Mouse (Mus musculus): ENCODE data around the gene Atl1.

The Atl1 gene

GRCm38 (mm10) chr12:69881198-69881905, 11.1 kb upstream of the Atl1 start:
- DNase-seq (ENCODE audit: low read depth in 2 of 2, low spot score in 2 of 2): no peak

GRCm38 (mm10) chr12:69884053-69884452, 8.4 kb upstream of the Atl1 start:
- no peak for DNase-seq (ENCODE audit: low read depth in 2 of 2, low spot score in 2 of 2)

GRCm38 (mm10) chr12:69885170-69885923, 7.1 kb upstream of the Atl1 start:
- DNase-seq (ENCODE audit: low read depth in 2 of 2, low spot score in 2 of 2): no peak

GRCm38 (mm10) chr12:69887776-69888175, 4.6 kb upstream of the Atl1 start:
- no peak for DNase-seq (ENCODE audit: low read depth in 2 of 2, low spot score in 2 of 2)

- DNase-seq (ENCODE audit: low read depth in 2 of 2, low spot score in 2 of 2): no peak
Measured at GRCm38 (mm10) chr12:69888345-69888744, 4.1 kb upstream of the Atl1 start.

GRCm38 (mm10) chr12:69890051-69890450, 2.4 kb upstream of the Atl1 start:
- DNase-seq (ENCODE audit: low read depth in 2 of 2, low spot score in 2 of 2): no peak

GRCm38 (mm10) chr12:69890476-69890875, 1.9 kb upstream of the Atl1 start:
- DNase-seq (ENCODE audit: low read depth in 2 of 2, low spot score in 2 of 2): no peak

- DNase-seq (ENCODE audit: low read depth in 2 of 2, low spot score in 2 of 2): no peak
Measured at GRCm38 (mm10) chr12:69891721-69892120, 693 bp upstream of the Atl1 start.

- DNase-seq (ENCODE audit: low read depth in 2 of 2, low spot score in 2 of 2): no peak
Measured at GRCm38 (mm10) chr12:69893927-69894326, 1.5 kb downstream of the Atl1 start.

GRCm38 (mm10) chr12:69895046-69895445, 2.6 kb downstream of the Atl1 start:
- no peak for DNase-seq (ENCODE audit: low read depth in 2 of 2, low spot score in 2 of 2)

- DNase-seq (ENCODE audit: low read depth in 2 of 2, low spot score in 2 of 2): no peak
Measured at GRCm38 (mm10) chr12:69898119-69898518, 5.7 kb downstream of the Atl1 start.

- DNase-seq (ENCODE audit: low read depth in 2 of 2, low spot score in 2 of 2): no peak
Measured at GRCm38 (mm10) chr12:69904991-69905390, 12.6 kb downstream of the Atl1 start.

GRCm38 (mm10) chr12:69907667-69908510, 15.5 kb downstream of the Atl1 start:
- DNase-seq (ENCODE audit: low read depth in 2 of 2, low spot score in 2 of 2): no peak

GRCm38 (mm10) chr12:69908511-69908900, 16.1 kb downstream of the Atl1 start:
- no peak for DNase-seq (ENCODE audit: low read depth in 2 of 2, low spot score in 2 of 2)

- DNase-seq (ENCODE audit: low read depth in 2 of 2, low spot score in 2 of 2): no peak
Measured at GRCm38 (mm10) chr12:69911906-69912305, 19.5 kb downstream of the Atl1 start.

- no peak for DNase-seq (ENCODE audit: low read depth in 2 of 2, low spot score in 2 of 2)
Measured at GRCm38 (mm10) chr12:69912737-69913136, 20.3 kb downstream of the Atl1 start.

GRCm38 (mm10) chr12:69917870-69918269, 25.5 kb downstream of the Atl1 start:
- no peak for DNase-seq (ENCODE audit: low read depth in 2 of 2, low spot score in 2 of 2)

GRCm38 (mm10) chr12:69922099-69922498, 29.7 kb downstream of the Atl1 start:
- no peak for DNase-seq (ENCODE audit: low read depth in 2 of 2, low spot score in 2 of 2)

- DNase-seq (ENCODE audit: low read depth in 2 of 2, low spot score in 2 of 2): no peak
Measured at GRCm38 (mm10) chr12:69923128-69923527, 30.7 kb downstream of the Atl1 start.

GRCm38 (mm10) chr12:69923603-69924002, 31.2 kb downstream of the Atl1 start:
- DNase-seq (ENCODE audit: low read depth in 2 of 2, low spot score in 2 of 2): no peak

- DNase-seq (ENCODE audit: low read depth in 2 of 2, low spot score in 2 of 2): peak in 1 of 2 experiments; percentile 33
Measured at GRCm38 (mm10) chr12:69924012-69924411, 31.6 kb downstream of the Atl1 start.

GRCm38 (mm10) chr12:69926716-69927115, 34.3 kb downstream of the Atl1 start:
- DNase-seq (ENCODE audit: low read depth in 2 of 2, low spot score in 2 of 2): no peak
